20 mouse cellular contexts compared by ENCODE assay signal in the genomic region with DNA sequence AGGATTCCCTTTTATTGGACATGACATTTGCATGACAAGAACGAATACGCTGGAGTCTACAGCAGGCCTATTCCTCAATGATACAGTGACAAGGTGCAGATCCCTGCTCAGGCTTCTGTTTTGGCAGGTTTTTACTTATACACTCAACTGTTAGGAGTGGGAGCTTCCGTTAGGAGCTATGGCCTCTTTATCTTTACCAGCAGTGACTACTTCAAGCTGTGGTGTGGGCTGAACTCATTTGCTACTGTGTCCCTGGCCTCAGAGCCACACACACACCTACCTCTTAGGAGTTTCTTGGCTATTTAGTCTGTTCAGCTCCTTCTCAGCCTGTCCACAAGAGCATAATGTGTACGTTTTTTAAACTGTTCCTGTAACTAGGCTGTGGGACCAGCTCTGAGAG. TPM values are rescaled to one million over a fixed set of nuclear protein-coding genes. Genes with fewer than 3 reads are reported as not detected.
A peak's percentile ranks its signal among the peaks of the same experiment; 100 is the strongest.
DNase-seq lines count a peak whose midpoint lies in the region; ATAC-seq lines count a peak whose summit lies in the region.
"Had no signal": no experiment of that assay in that cellular context is flagged by ENCODE, and none has a peak within 500 bp of the region (broad histone marks: within the 10 kb centered on the region; RNA-seq: fewer than 3 reads in every experiment).

No protein-coding gene starts in this region.

- WGBS in liver, embryonic 13.5 days (ENCODE audit: insufficient replicate concordance) = 48% methylated on average over 4 of the region's 4 CpGs
- WGBS in forebrain, embryonic 13.5 days = 93% methylated on average over 4 of the region's 4 CpGs

- H3K9ac ChIP-seq in liver, embryonic 13.5 days = no peak overlapping the region
- no peak overlapping the region for H3K9ac ChIP-seq in forebrain, embryonic 13.5 days
- H3K9ac ChIP-seq: heart, embryonic 13.5 days; limb, embryonic 12.5 days; lung, embryonic 14.5 days; neural tube, embryonic 13.5 days had no signal

- peaks cover 37% of the 10 kb centered on the region for H3K4me1 ChIP-seq in liver, embryonic 13.5 days (replicated peaks)
- H3K4me1 ChIP-seq in forebrain, embryonic 13.5 days = no peaks in the 10 kb centered on the region
- H3K4me1 ChIP-seq: neural tube, embryonic 13.5 days had no signal

- no peak for DNase-seq in frontal cortex, adult 2 months (ENCODE audit: extremely low spot score in 1 of 2, low spot score in 1 of 2)
- peak; percentile 34 for DNase-seq in liver, embryonic 13.5 days
- no peak for DNase-seq in kidney, postnatal 14 days
- DNase-seq: adrenal gland, postnatal 25 days; cerebellum, adult 11 months; cerebellum, postnatal 14 days; heart, postnatal 14 days; kidney, adult 18-20 months; lung, embryonic 14.5 days; thymus, postnatal 36 days had no signal

- H3K4me3 ChIP-seq in liver, embryonic 13.5 days (replicated peaks) = no peak overlapping the region
- H3K4me3 ChIP-seq in forebrain, embryonic 13.5 days = no peak overlapping the region
- H3K4me3 ChIP-seq: heart, embryonic 13.5 days; limb, embryonic 12.5 days; megakaryocyte, embryonic 14.5 days; myocyte; neural tube, embryonic 13.5 days had no signal

- 0 out of 2 replicates have a peak, but pooled peaks have one; percentile 38 for ATAC-seq in frontal cortex, adult (ENCODE audit: low TSS enrichment)
- peak; percentile 47; the same call in 1 of the 2 replicates for ATAC-seq in erythroblast, adult 5-6 weeks (replicated peaks; ENCODE audit: low FRiP score, poor library complexity, severe bottlenecking)
- ATAC-seq in liver, embryonic 13.5 days (ENCODE audit: low read depth) = peak; percentile 82
- ATAC-seq in megakaryocyte-erythroid progenitor cell, adult 5-6 weeks (replicated peaks; ENCODE audit: low FRiP score, low TSS enrichment, poor library complexity, severe bottlenecking) = peak; percentile 95
- ATAC-seq in forebrain, embryonic 13.5 days = no peak
- ATAC-seq: midbrain, embryonic 16.5 days had no signal

- H3K27ac ChIP-seq in liver, embryonic 13.5 days = peak overlapping the region; percentile 68
- no peak overlapping the region for H3K27ac ChIP-seq in forebrain, embryonic 13.5 days
- H3K27ac ChIP-seq: heart, embryonic 13.5 days; limb, embryonic 12.5 days; neural tube, embryonic 13.5 days had no signal

- no peaks in the 10 kb centered on the region for H3K27me3 ChIP-seq in liver, embryonic 13.5 days
- no peaks in the 10 kb centered on the region for H3K27me3 ChIP-seq in forebrain, embryonic 13.5 days
- H3K27me3 ChIP-seq: heart, embryonic 13.5 days; limb, embryonic 12.5 days; megakaryocyte, embryonic 14.5 days; neural tube, embryonic 13.5 days had no signal

- peaks cover 59% of the 10 kb centered on the region for H3K36me3 ChIP-seq in liver, embryonic 13.5 days
- peaks cover 28% of the 10 kb centered on the region for H3K36me3 ChIP-seq in forebrain, embryonic 13.5 days (ENCODE audit: poor library complexity, severe bottlenecking)

- H3K4me2 ChIP-seq in liver, embryonic 13.5 days = 0 out of 2 replicates have a peak overlapping the region, but pooled peaks have one; percentile 10
- no peak overlapping the region for H3K4me2 ChIP-seq in forebrain, embryonic 13.5 days
- H3K4me2 ChIP-seq: heart, embryonic 13.5 days; limb, embryonic 12.5 days; lung, embryonic 14.5 days; neural tube, embryonic 13.5 days had no signal

- H3K9me3 ChIP-seq in liver, embryonic 13.5 days (replicated peaks) = no peaks in the 10 kb centered on the region
- H3K9me3 ChIP-seq in forebrain, embryonic 13.5 days (replicated peaks) = no peaks in the 10 kb centered on the region
- H3K9me3 ChIP-seq: heart, embryonic 13.5 days; limb, embryonic 12.5 days; megakaryocyte, embryonic 14.5 days; neural tube, embryonic 13.5 days had no signal

RNA-seq across cellular contexts. Expression of gene Tapt1, which starts 30.3 kb away (rescaled TPM):
- 49.0 and 52.4 TPM in 2 replicates for polyA plus RNA-seq in frontal cortex, adult 2 months (2012; rRNA removed)
- 54.1 and 60.3 TPM in 2 replicates for total RNA-seq in erythroblast, adult 5-6 weeks (2015; ENCODE audit: low replicate concordance)
- total RNA-seq in erythroblast, adult 5-6 weeks (2017; ENCODE audit: low replicate concordance) = 67.6 and 88.2 TPM in 2 replicates
- polyA plus RNA-seq in liver, embryonic 13.5 days (2015; fragmentation: Nextera tagmentation; extraction: Ambion mirVana) = 26.7 and 35.1 TPM in 2 replicates
- 111 and 116 TPM in 2 replicates for total RNA-seq in megakaryocyte-erythroid progenitor cell, adult 5-6 weeks (2014; fragmentation: Nextera tagmentation)
- 125 and 173 TPM in 2 replicates for total RNA-seq in megakaryocyte-erythroid progenitor cell, adult 5-6 weeks (2017)
- 23.8 and 25.7 TPM in 2 replicates for polyA plus RNA-seq in forebrain, embryonic 13.5 days (2015; fragmentation: Nextera tagmentation; extraction: Ambion mirVana)
